Mouse (Mus musculus) midbrain, embryonic 13.5 days (tissue): Measurements from ENCODE around the gene Fos. TPM values are rescaled to one million over a fixed set of nuclear protein-coding genes. Genes with fewer than 3 reads are reported as not detected.
A peak's percentile ranks its signal among the peaks of the same experiment; 100 is the strongest.

Experiments used
- ATAC-seq: fragments of 200-750 bp; cut with Nextera tagmentation; 2 replicates; pipeline ENCODE4 v1.8.0; 2017; ENCODE audit warnings: mild to moderate bottlenecking, moderate TSS enrichment, moderate library complexity
- H3K27ac ChIP-seq: fragments of 300-500 bp; sonication (generic); 2 replicates; pipeline ENCODE4 v1.5.1; 2015; ENCODE audit warnings: inconsistent platforms, mild to moderate bottlenecking, moderate library complexity
- H3K27me3 ChIP-seq: fragments of 300-500 bp; sonication (generic); 2 replicates; pipeline ENCODE4 v1.6.1; 2015; ENCODE audit warnings: mild to moderate bottlenecking, inconsistent platforms
- H3K36me3 ChIP-seq: fragments of 300-500 bp; sonication (generic); 2 replicates; pipeline ENCODE4 v1.6.1; 2015; ENCODE audit warnings: mild to moderate bottlenecking, inconsistent platforms
- H3K4me1 ChIP-seq: fragments of 300-500 bp; sonication (generic); replicated peaks from 2 replicates; pipeline ENCODE4 v1.6.1; 2015; ENCODE audit warnings: inconsistent platforms
- H3K4me2 ChIP-seq: fragments of 300-500 bp; sonication (generic); replicated peaks from 2 replicates; pipeline ENCODE4 v1.6.1; 2015; ENCODE audit warnings: moderate library complexity, mild to moderate bottlenecking, inconsistent platforms
- H3K4me3 ChIP-seq: fragments of 300-500 bp; sonication (generic); replicated peaks from 2 replicates; pipeline ENCODE4 v1.5.1; 2015; ENCODE audit warnings: mild to moderate bottlenecking, inconsistent platforms
- H3K9ac ChIP-seq: fragments of 300-500 bp; sonication (generic); replicated peaks from 2 replicates; pipeline ENCODE4 v1.6.1; 2015; ENCODE audit warnings: mild to moderate bottlenecking, inconsistent platforms
- H3K9me3 ChIP-seq: fragments of 300-500 bp; sonication (generic); 2 replicates; pipeline ENCODE4 v1.6.1; 2016; ENCODE audit warnings: mild to moderate bottlenecking, inconsistent platforms
- WGBS: fragments of 180-500 bp; shearing (Covaris S2); methylation state at CpG from one replicate; pipeline ENCODE4 v1.1.7; 2015; 5-methylcytosine and 5-hydroxymethylcytosine counted together
- polyA plus RNA-seq: library from polyadenylated mRNA; unstranded; fragments of >200 nt; fragmentation: Nextera tagmentation; extraction: Ambion mirVana; gene quantifications from 2 replicates; pipeline ENCODE4 v1.2.1, GENCODE M21; 2015

The Fos gene
- polyA plus RNA-seq, 1 experiment from 2014 or later, result 0.90 TPM

DNA sequence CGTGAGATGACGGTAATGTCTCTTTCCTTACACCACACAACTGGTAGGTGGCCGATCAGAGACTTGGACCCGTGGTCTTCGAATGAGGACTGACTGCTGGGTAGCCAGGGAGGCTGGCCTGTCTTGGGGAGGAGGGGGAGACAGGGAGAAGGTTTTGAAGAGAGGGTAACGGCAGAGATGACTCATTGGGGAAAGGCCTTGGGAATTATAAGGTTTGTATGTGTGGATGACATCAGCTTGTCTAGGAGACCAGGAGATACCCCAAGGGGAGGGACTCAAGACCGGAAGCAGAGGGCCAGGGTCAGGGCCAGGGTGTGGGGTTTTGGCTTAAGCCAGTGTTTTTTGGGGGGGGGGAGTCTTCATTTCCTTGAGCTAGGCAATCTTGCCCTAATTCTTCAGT, 22.6 kb downstream of the Fos start:
- 75% methylated on average over 7 of the region's 7 CpGs for WGBS
- H3K4me2 ChIP-seq, result no peak overlapping the region
- ATAC-seq, result no peak
- H3K27ac ChIP-seq, result no peak overlapping the region
- H3K4me1 ChIP-seq, result no peaks in the 10 kb centered on the region
- H3K9ac ChIP-seq, result no peak overlapping the region
- no peaks in the 10 kb centered on the region for H3K27me3 ChIP-seq
- 0 out of 2 replicates have a peak, but pooled peaks cover 2% of the 10 kb centered on the region for H3K9me3 ChIP-seq
- no peak overlapping the region for H3K4me3 ChIP-seq
- H3K36me3 ChIP-seq, result no peaks in the 10 kb centered on the region

GRCm38 (mm10) chr12:85496755-85497154, 23.1 kb downstream of the Fos start:
- WGBS, result 22% methylated on average over 7 of the region's 7 CpGs
- no peak overlapping the region for H3K9ac ChIP-seq
- peak; percentile 20; the same call in 1 of the 2 replicates for ATAC-seq
- H3K4me1 ChIP-seq, result no peaks in the 10 kb centered on the region
- H3K4me3 ChIP-seq, result no peak overlapping the region
- H3K36me3 ChIP-seq, result no peaks in the 10 kb centered on the region
- peaks cover 6% of the 10 kb centered on the region; the same call in 1 of the 2 replicates for H3K9me3 ChIP-seq
- no peak overlapping the region for H3K4me2 ChIP-seq
- H3K27me3 ChIP-seq, result no peaks in the 10 kb centered on the region
- H3K27ac ChIP-seq, result no peak overlapping the region

DNA sequence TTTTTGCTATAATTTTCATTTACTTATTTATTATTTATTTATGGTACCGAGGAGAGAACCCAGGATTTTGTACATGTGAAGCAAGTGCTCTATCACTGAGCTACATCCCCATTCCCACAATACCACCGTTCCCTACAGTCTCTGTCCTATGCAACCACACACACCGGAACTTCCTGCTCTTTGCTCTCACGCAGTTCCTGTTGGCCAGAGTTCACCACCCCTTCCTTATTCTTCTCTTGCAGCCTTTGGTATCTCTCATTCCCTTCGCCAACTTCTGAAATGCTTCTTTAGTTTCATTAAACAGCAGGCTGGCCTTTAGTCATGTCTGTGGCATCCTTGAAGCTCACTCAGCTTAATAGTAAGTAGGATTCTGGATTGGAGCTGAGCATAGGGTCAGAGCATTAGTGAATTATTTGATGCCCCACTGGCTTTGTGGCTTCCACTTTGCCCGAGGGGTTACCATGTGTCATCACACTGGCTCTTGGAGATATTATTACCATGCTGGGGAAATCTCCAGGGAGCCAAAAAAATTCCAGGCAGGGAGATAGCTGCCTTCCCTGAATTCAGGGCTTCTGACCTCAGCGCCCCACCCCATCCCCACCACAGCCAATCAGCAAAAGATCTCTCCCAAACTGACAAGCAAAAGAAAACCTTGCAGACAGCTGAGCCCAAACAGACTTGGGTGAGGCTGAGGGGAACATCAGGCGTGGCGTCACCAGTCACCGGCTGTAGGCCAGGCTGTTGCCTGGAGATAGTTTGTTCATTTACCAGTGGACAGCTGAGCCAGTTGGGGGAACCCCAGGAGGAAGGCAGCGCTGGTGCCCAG, 23.8 kb downstream of the Fos start:
- peaks cover 12% of the 10 kb centered on the region; the same call in 1 of the 2 replicates for H3K9me3 ChIP-seq
- H3K4me3 ChIP-seq, result no peak overlapping the region
- no peak for ATAC-seq
- H3K4me2 ChIP-seq, result no peak overlapping the region
- H3K27ac ChIP-seq, result no peak overlapping the region
- WGBS, result 70% methylated on average over 11 of the region's 11 CpGs
- H3K9ac ChIP-seq, result no peak overlapping the region
- no peaks in the 10 kb centered on the region for H3K36me3 ChIP-seq
- no peaks in the 10 kb centered on the region for H3K4me1 ChIP-seq
- no peaks in the 10 kb centered on the region for H3K27me3 ChIP-seq

DNA sequence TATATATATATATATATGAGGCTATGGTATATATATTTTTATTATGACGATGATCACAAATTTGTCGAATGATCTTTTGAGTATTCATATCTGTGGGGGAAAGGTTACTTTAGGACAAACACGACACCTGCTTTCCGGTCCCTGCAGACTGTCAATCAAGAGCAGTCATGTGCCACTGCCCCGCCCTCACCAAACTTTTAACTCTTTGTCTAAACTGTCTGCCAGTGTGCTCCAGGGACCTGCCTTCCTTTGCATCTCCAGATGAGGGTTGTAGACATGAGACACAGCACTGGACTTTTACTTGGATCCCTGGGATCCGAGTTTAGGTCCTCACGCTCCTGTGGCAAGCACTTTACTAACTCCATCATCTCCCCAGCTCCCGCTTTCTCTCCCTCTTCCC, 25.3 kb downstream of the Fos start:
- H3K9me3 ChIP-seq, result peaks cover 12% of the 10 kb centered on the region; the same call in 1 of the 2 replicates
- WGBS, result 83% methylated on average over 8 of the region's 8 CpGs
- H3K4me2 ChIP-seq, result no peak overlapping the region
- no peak for ATAC-seq
- H3K4me3 ChIP-seq, result no peak overlapping the region
- no peak overlapping the region for H3K27ac ChIP-seq
- H3K4me1 ChIP-seq, result no peaks in the 10 kb centered on the region
- no peaks in the 10 kb centered on the region for H3K27me3 ChIP-seq
- no peak overlapping the region for H3K9ac ChIP-seq
- no peaks in the 10 kb centered on the region for H3K36me3 ChIP-seq

DNA sequence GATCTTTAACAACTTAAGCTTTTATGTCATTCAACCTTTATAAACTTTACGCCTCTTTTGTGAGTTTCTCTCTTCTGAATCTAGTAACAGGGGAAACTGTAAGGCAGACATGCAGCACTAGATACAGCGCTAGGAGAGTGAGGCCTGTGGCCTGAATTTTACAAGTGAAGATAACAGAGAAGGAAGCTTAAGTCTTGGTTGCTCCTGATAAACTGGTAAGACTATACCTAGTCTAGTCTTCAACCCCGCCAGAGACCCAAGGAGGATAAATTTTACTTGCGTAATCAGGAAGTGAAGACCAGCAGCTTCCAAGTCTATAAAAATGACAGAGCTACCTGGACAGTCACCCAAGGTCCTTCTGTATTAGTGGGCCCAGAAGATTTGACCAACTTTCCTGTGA, 29.0 kb downstream of the Fos start:
- H3K9me3 ChIP-seq, result peaks cover 21% of the 10 kb centered on the region; the same call in 1 of the 2 replicates
- H3K36me3 ChIP-seq, result no peaks in the 10 kb centered on the region
- ATAC-seq, result no peak
- H3K9ac ChIP-seq, result no peak overlapping the region
- H3K4me1 ChIP-seq, result no peaks in the 10 kb centered on the region
- H3K27ac ChIP-seq, result no peak overlapping the region
- H3K4me2 ChIP-seq, result no peak overlapping the region
- H3K4me3 ChIP-seq, result no peak overlapping the region
- no peaks in the 10 kb centered on the region for H3K27me3 ChIP-seq
- WGBS, result 94% methylated on average over 4 of the region's 4 CpGs

DNA sequence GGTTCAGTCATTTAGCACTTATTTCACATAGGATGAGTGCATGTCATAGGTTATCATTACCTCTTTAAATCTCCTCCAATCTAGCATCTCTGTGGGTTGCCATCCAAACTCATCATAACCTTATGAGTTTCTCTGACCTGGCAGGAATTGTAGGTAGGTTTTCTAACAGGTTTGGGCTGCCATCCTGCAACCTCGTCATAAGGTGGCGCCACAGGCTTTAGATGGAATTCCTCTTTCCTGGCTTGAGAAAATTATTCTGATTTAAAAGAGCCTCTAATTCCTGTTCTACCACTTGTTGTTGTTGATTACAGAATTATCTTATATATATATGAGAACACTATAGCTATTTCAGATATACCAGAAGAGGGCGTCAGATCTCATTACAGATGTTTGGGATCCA, 34.5 kb downstream of the Fos start:
- Histone ChIP-seq H3K4me2 (no peak overlapping the region), H3K9ac (no peak overlapping the region), H3K27ac (no peak overlapping the region), H3K36me3 (no peaks in the 10 kb centered on the region), H3K27me3 (no peaks in the 10 kb centered on the region), H3K4me1 (no peaks in the 10 kb centered on the region), H3K9me3 (0 out of 2 replicates have a peak, but pooled peaks cover 9% of the 10 kb centered on the region), H3K4me3 (no peak overlapping the region)
- ATAC-seq, result no peak
- 27% methylated on average over 3 of the region's 3 CpGs for WGBS

GRCm38 (mm10) chr12:85510013-85510412, 36.3 kb downstream of the Fos start:
- 0 out of 2 replicates have a peak, but pooled peaks cover 5% of the 10 kb centered on the region for H3K9me3 ChIP-seq
- 87% methylated on average over 2 of the region's 2 CpGs for WGBS
- H3K4me1 ChIP-seq, result no peaks in the 10 kb centered on the region
- H3K9ac ChIP-seq, result no peak overlapping the region
- H3K27me3 ChIP-seq, result no peaks in the 10 kb centered on the region
- no peak overlapping the region for H3K4me2 ChIP-seq
- no peak overlapping the region for H3K27ac ChIP-seq
- no peaks in the 10 kb centered on the region for H3K36me3 ChIP-seq
- no peak overlapping the region for H3K4me3 ChIP-seq
- no peak for ATAC-seq

DNA sequence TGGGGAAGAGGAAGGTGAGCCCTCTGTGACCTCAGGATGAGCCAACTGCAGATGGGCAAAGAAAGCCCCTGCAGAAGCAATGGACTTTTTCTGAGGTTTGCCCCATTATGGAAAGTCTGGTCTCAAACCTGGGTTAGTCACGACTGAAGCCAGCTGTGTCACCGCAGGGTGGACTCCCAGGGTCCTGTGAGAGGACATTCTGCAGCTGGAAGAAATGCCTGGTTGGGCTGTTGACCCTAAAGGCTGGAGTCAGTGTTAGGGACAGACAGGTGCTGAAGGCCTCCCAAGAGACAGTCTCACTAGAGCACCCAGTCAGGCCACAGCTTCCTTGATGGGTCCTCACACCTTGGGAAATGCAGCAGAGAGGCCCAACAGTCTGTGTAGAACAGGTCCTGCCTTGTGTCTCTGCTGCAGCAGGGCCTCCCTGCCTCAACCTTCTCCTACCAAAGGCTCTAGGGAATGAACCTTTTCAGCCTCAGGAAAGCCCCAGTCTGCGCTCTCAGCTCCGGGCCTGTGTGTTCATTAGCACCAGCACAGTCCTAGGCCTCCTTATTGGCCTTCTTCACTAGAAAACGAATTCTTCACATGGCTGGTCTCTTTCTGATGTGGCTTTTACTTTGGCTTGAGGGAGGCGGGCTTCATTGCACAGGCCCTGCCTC, 40.2 kb downstream of the Fos start:
- 73% methylated on average over 6 of the region's 6 CpGs for WGBS

GRCm38 (mm10) chr12:85514958-85515357, 41.3 kb downstream of the Fos start:
- WGBS, result 87% methylated on average over 5 of the region's 5 CpGs
- Histone ChIP-seq H3K9ac (no peak overlapping the region), H3K27me3 (no peaks in the 10 kb centered on the region), H3K4me3 (no peak overlapping the region), H3K4me2 (no peak overlapping the region), H3K27ac (no peak overlapping the region), H3K4me1 (no peaks in the 10 kb centered on the region), H3K36me3 (no peaks in the 10 kb centered on the region), H3K9me3 (no peaks in the 10 kb centered on the region)
- ATAC-seq, result no peak

More for the DNA sequence above, 40.2 kb downstream of the Fos start:
- H3K4me2 ChIP-seq, result no peak overlapping the region
- no peak overlapping the region for H3K27ac ChIP-seq
- H3K4me3 ChIP-seq, result no peak overlapping the region
- ATAC-seq, result no peak
- no peaks in the 10 kb centered on the region for H3K36me3 ChIP-seq
- H3K27me3 ChIP-seq, result no peaks in the 10 kb centered on the region
- H3K4me1 ChIP-seq, result no peaks in the 10 kb centered on the region
- H3K9me3 ChIP-seq, result no peaks in the 10 kb centered on the region
- H3K9ac ChIP-seq, result no peak overlapping the region

GRCm38 (mm10) chr12:85515865-85516264, 42.2 kb downstream of the Fos start:
- WGBS, result 91% methylated on average over 3 of the region's 3 CpGs
- ATAC-seq, result no peak
- H3K4me3 ChIP-seq, result no peak overlapping the region

GRCm38 (mm10) chr12:85517339-85517738, 43.6 kb downstream of the Fos start:
- H3K27ac ChIP-seq, result no peak overlapping the region
- H3K27me3 ChIP-seq, result no peaks in the 10 kb centered on the region
- H3K36me3 ChIP-seq, result no peaks in the 10 kb centered on the region
- no peak overlapping the region for H3K4me3 ChIP-seq
- no peak for ATAC-seq
- H3K4me2 ChIP-seq, result no peak overlapping the region
- no peaks in the 10 kb centered on the region for H3K9me3 ChIP-seq
- 91% methylated on average over 13 of the region's 13 CpGs for WGBS
- H3K9ac ChIP-seq, result no peak overlapping the region
- no peaks in the 10 kb centered on the region for H3K4me1 ChIP-seq

More at GRCm38 (mm10) chr12:85515865-85516264, 42.2 kb downstream of the Fos start:
- Histone ChIP-seq H3K27me3 (no peaks in the 10 kb centered on the region), H3K36me3 (no peaks in the 10 kb centered on the region), H3K4me2 (no peak overlapping the region), H3K9me3 (no peaks in the 10 kb centered on the region), H3K4me1 (no peaks in the 10 kb centered on the region), H3K27ac (no peak overlapping the region), H3K9ac (no peak overlapping the region)

GRCm38 (mm10) chr12:85518009-85518408, 44.3 kb downstream of the Fos start:
- Histone ChIP-seq H3K27ac (no peak overlapping the region), H3K27me3 (no peaks in the 10 kb centered on the region), H3K9me3 (no peaks in the 10 kb centered on the region), H3K4me3 (no peak overlapping the region), H3K9ac (no peak overlapping the region), H3K36me3 (no peaks in the 10 kb centered on the region), H3K4me2 (no peak overlapping the region), H3K4me1 (peaks cover under 1% of the 10 kb centered on the region; the same call in 1 of the 2 replicates)
- 90% methylated on average over 5 of the region's 5 CpGs for WGBS
- ATAC-seq, result no peak
